In the genomic region with DNA sequence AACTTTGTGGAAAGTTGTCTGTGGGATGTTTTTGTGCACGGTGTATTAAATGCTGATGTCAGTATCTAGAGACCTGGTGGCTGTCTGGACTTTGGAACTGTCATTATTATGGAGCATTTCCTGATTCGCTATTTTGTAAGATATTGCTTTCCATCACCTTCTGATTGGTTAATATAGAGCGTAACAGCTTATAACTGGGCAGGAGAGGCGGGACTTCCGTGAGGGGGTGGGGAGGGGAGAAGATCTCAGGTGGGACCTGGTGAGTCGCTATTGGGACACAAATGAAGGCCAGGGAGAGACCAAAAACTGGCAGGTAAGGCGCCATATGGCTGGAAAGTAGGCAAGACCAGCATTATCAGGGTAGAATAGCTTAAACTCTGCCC, we compare ENCODE assay signal across 8 mouse cellular contexts. TPM values are rescaled to one million over a fixed set of nuclear protein-coding genes. Genes with fewer than 3 reads are reported as not detected.
A peak's percentile ranks its signal among the peaks of the same experiment; 100 is the strongest.
DNase-seq lines count a peak whose midpoint lies in the region; ATAC-seq and TF ChIP-seq lines count a peak whose summit lies in the region.

No protein-coding gene starts in this region.

- no peaks in the 10 kb centered on the region for H3K27me3 ChIP-seq in cerebellum, adult 2 months (ENCODE audit: control insufficient read depth, insufficient read depth, low read length)
- no peaks in the 10 kb centered on the region for H3K27me3 ChIP-seq in hindbrain, embryonic 13.5 days
- peaks cover 27% of the 10 kb centered on the region; the same call in 1 of the 2 replicates for H3K27me3 ChIP-seq in liver, embryonic 12.5 days (replicated peaks)
- H3K27me3 ChIP-seq in stomach, postnatal 0 days (ENCODE audit: control insufficient read depth, insufficient read depth, low read length): no peaks in the 10 kb centered on the region

- H3K4me2 ChIP-seq in hindbrain, embryonic 13.5 days: peak overlapping the region; percentile 48
- H3K4me2 ChIP-seq in liver, embryonic 12.5 days: peak overlapping the region; percentile 57
- H3K4me2 ChIP-seq in stomach, postnatal 0 days (replicated peaks; ENCODE audit: low read depth): 0 out of 2 replicates have a peak overlapping the region, but pooled peaks have one; percentile 5

- DNase-seq in cerebellum, adult 2 months: no peak
- DNase-seq in cerebellum, adult 11 months: no peak
- DNase-seq in WW6 (ENCODE audit: low read depth, low spot score): peak; percentile 42
- peak; percentile 64 for DNase-seq in stomach, postnatal 0 days (ENCODE audit: low spot score)
- no peak for DNase-seq in layer of hippocampus, postnatal 14 days (ENCODE audit: low spot score in 2 of 2)
- no peak for DNase-seq in layer of hippocampus, postnatal 10 days (ENCODE audit: low spot score in 2 of 2)

- peak overlapping the region; percentile 30 for H3K4me3 ChIP-seq in cerebellum, adult 2 months (replicated peaks; ENCODE audit: insufficient read depth, low read depth, low read length)
- peak overlapping the region; percentile 24 for H3K4me3 ChIP-seq in hindbrain, embryonic 13.5 days
- H3K4me3 ChIP-seq in liver, embryonic 12.5 days: peak overlapping the region; percentile 30
- H3K4me3 ChIP-seq in stomach, postnatal 0 days (ENCODE audit: low read depth, low read length): no peak overlapping the region

- no peak overlapping the region for H3K27ac ChIP-seq in cerebellum, adult 2 months (ENCODE audit: insufficient read depth, low read length)
- no peak overlapping the region for H3K27ac ChIP-seq in hindbrain, embryonic 13.5 days
- H3K27ac ChIP-seq in liver, embryonic 12.5 days: peak overlapping the region; percentile 62; the same call in 1 of the 2 replicates
- no peak overlapping the region for H3K27ac ChIP-seq in stomach, postnatal 0 days (replicated peaks)

- H3K9me3 ChIP-seq in hindbrain, embryonic 13.5 days: no peaks in the 10 kb centered on the region
- H3K9me3 ChIP-seq in liver, embryonic 12.5 days (replicated peaks): no peaks in the 10 kb centered on the region
- no peaks in the 10 kb centered on the region for H3K9me3 ChIP-seq in stomach, postnatal 0 days (ENCODE audit: control insufficient read depth, low read length)

- H3K36me3 ChIP-seq in hindbrain, embryonic 13.5 days: no peaks in the 10 kb centered on the region
- H3K36me3 ChIP-seq in liver, embryonic 12.5 days: no peaks in the 10 kb centered on the region
- no peaks in the 10 kb centered on the region for H3K36me3 ChIP-seq in stomach, postnatal 0 days (ENCODE audit: control insufficient read depth, insufficient read depth, low read length)

- no peak for TF ChIP-seq CTCF in cerebellum, adult 2 months (IDR thresholded peaks at IDR 0.05; ENCODE audit: borderline replicate concordance, insufficient read depth, low read depth, low read length)
- TF ChIP-seq CTCF in stomach, postnatal 0 days (IDR thresholded peaks at IDR 0.05; ENCODE audit: low read depth): no peak

- ATAC-seq in hindbrain, embryonic 13.5 days (ENCODE audit: low FRiP score): 0 out of 2 replicates have a peak, but pooled peaks have one; percentile 29
- peak; percentile 66 for ATAC-seq in liver, embryonic 12.5 days
- peak; percentile 87 for ATAC-seq in stomach, postnatal 0 days (ENCODE audit: low FRiP score, low TSS enrichment)

- no peak for TF ChIP-seq POLR2A in cerebellum, adult 2 months (IDR thresholded peaks at IDR 0.05; ENCODE audit: borderline replicate concordance, insufficient read depth, low read length)

- TF ChIP-seq EP300 in stomach, postnatal 0 days (optimal IDR thresholded peaks at IDR 0.05): no peak

- WGBS in cerebellum, adult 2 months: 60% methylated on average over 7 of the region's 7 CpGs
- 55% methylated on average over 7 of the region's 7 CpGs for WGBS in hindbrain, embryonic 13.5 days
- WGBS in liver, embryonic 12.5 days (ENCODE audit: insufficient replicate concordance): 40% methylated on average over 7 of the region's 7 CpGs
- WGBS in stomach, postnatal 0 days: 54% methylated on average over 7 of the region's 7 CpGs

- H3K4me1 ChIP-seq in cerebellum, adult 2 months (ENCODE audit: control insufficient read depth, insufficient read depth, low read length): no peaks in the 10 kb centered on the region
- peaks cover 19% of the 10 kb centered on the region for H3K4me1 ChIP-seq in hindbrain, embryonic 13.5 days (replicated peaks)
- peaks cover 46% of the 10 kb centered on the region for H3K4me1 ChIP-seq in liver, embryonic 12.5 days
- no peaks in the 10 kb centered on the region for H3K4me1 ChIP-seq in stomach, postnatal 0 days (replicated peaks; ENCODE audit: control insufficient read depth, insufficient read depth)

- no peak overlapping the region for H3K9ac ChIP-seq in hindbrain, embryonic 13.5 days
- peak overlapping the region; percentile 42; the same call in 1 of the 2 replicates for H3K9ac ChIP-seq in liver, embryonic 12.5 days
- H3K9ac ChIP-seq in stomach, postnatal 0 days (ENCODE audit: low read length): no peak overlapping the region

RNA-seq across cellular contexts. Expression of a gene that starts 7.8 kb away (rescaled TPM):
- 0.85 TPM in 1 of 2 replicates, not detected in the other for polyA plus RNA-seq in cerebellum, adult 2 months (2012; rRNA removed)
- not detected in 2 replicates for polyA plus RNA-seq in hindbrain, embryonic 13.5 days (2015; fragmentation: Nextera tagmentation; extraction: Ambion mirVana)
- not detected in 2 replicates for polyA plus RNA-seq in liver, embryonic 12.5 days (2016; fragmentation: Nextera tagmentation; extraction: Ambion mirVana)
- polyA plus RNA-seq in stomach, postnatal 0 days (2015; fragmentation: Nextera tagmentation; extraction: Ambion mirVana): not detected in 2 replicates
- total RNA-seq in layer of hippocampus, postnatal 14 days (2021): not detected
- not detected for total RNA-seq in layer of hippocampus, postnatal 10 days (2021)

Comparison
In these comparisons a context has a peak if more than half of its experiments do, and no peak if none do; other contexts are left out.
1. DNase-seq: peak in WW6 (single experiment) and stomach, postnatal 0 days (single experiment); none in cerebellum, adult 2 months (0 of 2), cerebellum, adult 11 months (single experiment), layer of hippocampus, postnatal 14 days (0 of 2) and layer of hippocampus, postnatal 10 days (0 of 2).
2. ATAC-seq: peak in every context shown above with its lines; median percentile 87 in stomach, postnatal 0 days; 66 in liver, embryonic 12.5 days; 29 in hindbrain, embryonic 13.5 days.
3. H3K4me2 ChIP-seq: peak in every context shown above with its lines; median percentile 57 in liver, embryonic 12.5 days; 48 in hindbrain, embryonic 13.5 days; 5 in stomach, postnatal 0 days.